Mouse (Mus musculus) right cerebral cortex, postnatal 10 days (tissue): Measurements from ENCODE around the gene Fbxo24.

Experiments
- DNase-seq, 2 experiments: peaks; one replicate each; pipeline ENCODE4 v3.0.0; 2021; ENCODE audit warnings: low spot score in 2 of 2

Gene Fbxo24

DNA sequence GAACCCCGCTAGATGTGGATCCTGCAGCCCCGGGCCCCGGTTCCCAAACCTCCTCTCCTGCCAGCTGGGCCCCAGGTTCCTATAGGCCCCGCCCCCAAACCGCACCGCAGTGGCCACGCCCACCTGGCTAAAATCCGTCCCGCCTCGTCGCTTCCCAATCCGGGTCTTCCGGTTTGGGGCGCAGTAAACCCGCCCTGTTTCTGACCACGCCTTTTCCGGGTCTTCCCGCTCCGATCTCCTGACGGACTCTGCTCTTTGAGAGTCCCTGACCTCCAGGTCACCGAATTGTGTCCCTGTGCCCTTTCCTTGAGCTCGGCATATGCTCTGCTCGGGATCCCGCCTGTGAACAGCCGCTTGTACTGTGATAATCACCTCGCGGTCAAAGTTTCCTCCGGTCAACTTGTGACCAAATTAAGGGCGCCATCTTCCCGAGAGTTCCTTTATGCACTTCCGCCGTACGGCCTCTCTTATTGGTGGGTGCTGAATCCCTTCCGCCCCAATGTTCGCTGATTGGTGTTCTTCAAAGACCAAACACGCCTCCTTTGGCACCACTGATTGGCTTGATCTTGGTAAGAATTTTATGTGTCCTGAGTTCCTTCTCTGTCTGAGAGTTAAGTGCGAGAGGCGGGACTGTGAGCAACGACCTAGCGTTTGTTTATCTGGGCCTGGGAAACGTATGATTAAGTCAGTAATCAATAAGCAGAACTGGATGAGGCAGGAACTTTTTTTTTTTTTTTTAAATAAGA lies 28.0 kb downstream of the Fbxo24 start, which contains the start of gene Mospd3:
Mospd3 (minus strand) TSS at position 440 of the 746 bp plus-strand sequence.
- peak; percentile 97 for DNase-seq

DNA sequence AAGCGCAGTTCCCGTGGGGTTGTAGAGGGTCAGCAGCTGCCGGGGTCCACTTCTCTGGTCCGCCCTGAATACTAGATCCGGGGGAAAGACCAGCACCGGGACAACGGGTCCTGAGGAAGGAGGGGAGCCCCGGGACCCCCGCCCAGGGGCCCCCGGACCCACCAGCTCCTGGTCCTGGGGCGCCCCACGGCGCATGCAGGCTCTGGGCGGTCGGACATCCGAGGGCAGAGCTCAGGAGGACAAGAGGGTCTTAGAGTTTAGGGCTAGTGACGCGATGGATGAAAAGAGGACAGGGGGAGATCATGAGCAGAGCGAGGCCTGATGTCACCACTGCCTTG lies 28.6 kb downstream of the Fbxo24 start:
- DNase-seq: peak in 1 of 2 experiments; percentile 45

DNA sequence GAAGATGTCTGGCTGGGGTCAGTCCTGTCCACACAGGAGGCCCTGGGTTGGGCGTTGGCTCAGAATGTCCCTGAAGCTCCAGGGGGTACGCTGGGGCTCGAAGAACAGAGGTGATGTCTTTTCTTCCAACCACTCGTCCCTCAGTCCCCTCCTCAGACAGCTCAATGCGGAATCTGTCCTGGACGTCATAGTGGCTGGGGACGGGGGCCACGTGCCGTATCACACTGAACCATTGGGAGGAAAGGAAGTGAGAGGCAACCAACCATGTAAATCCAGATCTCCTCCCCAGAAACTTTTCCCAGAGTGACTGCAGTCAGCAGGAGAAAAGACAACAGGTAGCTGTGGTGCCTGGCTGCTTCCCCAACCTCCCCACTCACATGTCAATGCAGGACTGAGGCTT lies 29.2 kb downstream of the Fbxo24 start:
- no peak for DNase-seq

- DNase-seq: no peak
Measured at GRCm38 (mm10) chr5:137598100-137598826, 30.5 kb downstream of the Fbxo24 start.

GRCm38 (mm10) chr5:137597625-137598024 lies 31.2 kb downstream of the Fbxo24 start:
- DNase-seq: no peak

DNA sequence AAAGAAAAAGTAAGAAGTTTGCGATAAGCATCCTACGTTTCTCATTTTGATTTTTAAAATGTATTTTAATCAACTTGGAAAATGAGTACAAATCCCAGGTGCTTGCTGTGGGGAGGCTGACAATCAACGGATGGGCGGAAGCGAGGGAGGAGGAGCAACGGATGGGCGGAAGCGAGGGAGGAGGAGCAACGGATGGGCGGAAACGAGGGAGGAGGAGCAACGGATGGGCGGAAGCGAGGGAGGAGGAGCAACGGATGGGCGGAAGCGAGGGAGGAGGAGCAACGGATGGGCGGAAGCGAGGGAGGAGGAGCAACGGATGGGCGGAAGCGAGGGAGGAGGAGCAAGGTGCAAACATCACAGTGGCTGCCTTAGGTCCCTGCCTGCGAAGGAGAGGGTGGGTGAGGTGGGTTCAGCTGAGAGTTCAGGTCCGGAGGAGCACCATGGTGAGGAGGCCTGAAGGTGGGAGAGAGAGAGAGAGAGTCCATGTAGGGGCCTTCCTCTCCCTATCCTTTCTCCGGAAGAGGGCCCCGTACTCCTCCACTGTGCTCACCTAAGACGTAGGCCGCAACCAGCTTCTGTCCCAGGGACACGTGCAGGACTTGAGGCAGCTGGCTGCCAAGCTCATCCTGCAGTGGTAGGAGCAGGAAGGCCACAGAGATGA lies 32.1 kb downstream of the Fbxo24 start:
- no peak for DNase-seq

- DNase-seq: no peak
Measured at GRCm38 (mm10) chr5:137595921-137596320, 32.9 kb downstream of the Fbxo24 start.

- DNase-seq: no peak
Measured at GRCm38 (mm10) chr5:137590507-137590906, 38.3 kb downstream of the Fbxo24 start.

DNA sequence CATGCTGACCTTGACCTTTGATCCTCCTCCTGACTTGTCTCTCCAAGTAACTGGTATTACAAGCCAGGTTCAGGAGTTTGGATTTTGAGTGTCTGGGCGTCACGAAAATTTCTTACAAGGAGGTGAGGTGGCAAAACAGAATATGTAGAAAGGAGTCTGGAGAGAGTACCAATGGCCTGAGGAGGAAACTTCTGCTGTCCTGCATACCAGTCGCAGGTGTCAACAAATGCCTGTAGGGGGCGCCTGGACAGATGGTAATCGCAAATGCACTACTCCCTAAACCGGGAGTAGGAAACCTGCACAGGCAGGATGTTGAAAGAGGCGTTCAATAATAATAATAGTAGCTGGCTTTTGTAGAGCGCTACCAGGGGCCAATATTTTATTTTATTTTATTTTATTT lies 43.8 kb downstream of the Fbxo24 start:
- DNase-seq: peak; percentile 68 to 77

DNA sequence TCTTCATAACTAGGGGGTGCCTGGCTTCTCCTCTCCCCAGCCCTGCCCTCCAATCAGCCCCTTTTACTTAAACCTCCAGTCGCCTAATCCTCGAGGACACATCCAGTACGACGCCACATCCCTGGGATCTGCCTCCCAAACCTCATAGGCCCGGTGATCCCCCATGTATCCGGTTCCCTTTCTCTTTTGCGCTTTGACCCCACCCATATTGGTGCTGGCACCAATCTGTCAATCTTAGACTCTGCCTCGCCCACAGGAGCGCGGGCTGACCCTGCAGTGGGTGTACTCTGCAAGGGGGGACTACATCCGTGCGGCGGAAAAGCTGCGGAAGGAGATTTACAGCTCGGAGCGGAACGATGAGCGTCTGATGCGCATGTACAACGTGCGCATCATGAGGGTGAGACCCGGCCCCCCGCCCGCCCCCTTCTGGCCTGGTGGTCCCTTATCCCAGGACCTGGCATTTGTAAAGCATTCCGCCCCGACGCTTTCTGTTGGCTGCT lies 45.1 kb downstream of the Fbxo24 start:
- peak; percentile 82 to 88 for DNase-seq

DNA sequence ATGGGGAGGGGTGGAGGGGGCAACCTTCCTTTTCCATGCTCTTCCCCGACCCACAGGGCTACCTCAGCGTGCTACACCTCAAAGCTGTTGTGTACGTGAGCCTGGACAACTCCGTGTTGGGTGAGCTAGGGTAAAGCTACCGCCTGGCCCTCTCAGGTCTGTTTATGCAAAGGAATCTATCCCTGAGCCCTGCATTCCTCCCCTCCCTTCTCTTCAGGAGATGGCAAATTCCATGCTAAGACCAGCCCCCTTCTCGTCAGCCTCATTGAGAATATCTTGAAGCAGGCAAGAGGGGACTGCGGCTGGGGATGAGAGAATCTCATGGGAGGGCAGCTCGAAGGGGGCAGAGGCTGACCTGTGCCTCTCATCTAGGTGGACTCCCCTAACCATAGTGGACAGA lies 46.1 kb downstream of the Fbxo24 start:
- DNase-seq: no peak

DNA sequence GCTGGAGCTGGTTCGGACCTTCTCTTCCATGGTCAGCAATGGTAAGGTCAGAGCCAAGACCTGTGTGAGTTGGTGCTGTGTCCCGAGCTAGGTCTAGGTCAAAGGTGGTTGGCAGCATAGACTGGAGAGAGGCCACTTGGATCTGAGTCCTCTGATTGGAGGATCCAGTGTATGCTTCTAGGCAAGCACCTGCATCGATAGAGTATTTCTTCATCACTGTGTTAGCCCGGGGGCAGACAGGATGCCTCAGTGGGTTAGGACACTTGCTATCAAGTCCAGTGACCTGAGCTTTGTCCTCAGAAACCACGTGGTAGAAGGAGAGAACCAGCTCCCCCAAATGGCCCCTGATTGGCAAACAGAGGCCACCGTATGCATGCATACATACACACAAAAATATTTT lies 48.6 kb downstream of the Fbxo24 start:
- no peak for DNase-seq

- peak; percentile 52 to 71 for DNase-seq
Measured at GRCm38 (mm10) chr5:137574470-137574901, 54.3 kb downstream of the Fbxo24 start.

DNA sequence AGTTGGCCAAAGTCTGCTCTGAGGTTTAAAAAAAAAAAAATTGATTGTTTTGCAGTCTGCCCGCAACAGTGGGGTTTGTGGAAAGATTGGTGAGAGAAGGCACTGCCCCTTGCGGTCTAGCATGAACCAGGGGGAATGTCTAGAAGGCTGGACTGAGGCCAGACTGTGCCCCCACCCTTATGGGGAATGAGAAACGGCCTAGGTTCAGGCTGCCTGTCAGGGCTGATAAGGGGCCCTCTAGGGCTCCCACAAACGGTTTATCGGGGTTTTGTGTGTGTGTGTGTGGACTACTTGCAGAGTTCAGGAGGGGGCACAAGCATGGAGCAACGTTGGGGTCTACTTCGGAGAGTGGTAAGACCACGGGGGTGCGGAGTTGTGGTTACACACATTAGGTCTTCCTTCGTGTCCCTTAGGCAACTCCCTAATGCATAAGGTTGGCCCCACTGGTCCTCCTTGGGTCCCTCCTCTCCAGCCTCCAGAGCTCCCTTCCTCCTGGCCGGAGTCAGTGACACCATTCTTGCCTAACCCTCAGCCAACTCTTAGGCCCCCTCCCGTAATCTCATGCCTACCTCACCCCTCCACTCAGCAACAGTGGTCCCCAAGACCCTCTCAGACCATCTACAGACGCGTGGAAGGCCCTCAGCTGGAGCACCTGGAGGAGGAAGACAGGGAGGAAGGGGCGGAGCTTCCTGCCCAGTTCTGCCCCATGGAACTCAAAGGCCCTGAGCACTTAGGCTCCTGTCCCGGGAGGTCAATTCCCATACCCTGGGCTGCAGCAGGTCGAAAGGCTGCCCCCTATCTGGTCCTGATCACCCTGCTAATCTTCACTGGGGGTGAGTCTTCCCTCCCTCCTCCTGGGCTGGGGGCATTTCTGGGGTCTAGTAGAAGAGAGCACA lies 57.9 kb downstream of the Fbxo24 start:
- DNase-seq: no peak

GRCm38 (mm10) chr5:137570181-137570580 lies 58.6 kb downstream of the Fbxo24 start:
- DNase-seq: no peak

DNA sequence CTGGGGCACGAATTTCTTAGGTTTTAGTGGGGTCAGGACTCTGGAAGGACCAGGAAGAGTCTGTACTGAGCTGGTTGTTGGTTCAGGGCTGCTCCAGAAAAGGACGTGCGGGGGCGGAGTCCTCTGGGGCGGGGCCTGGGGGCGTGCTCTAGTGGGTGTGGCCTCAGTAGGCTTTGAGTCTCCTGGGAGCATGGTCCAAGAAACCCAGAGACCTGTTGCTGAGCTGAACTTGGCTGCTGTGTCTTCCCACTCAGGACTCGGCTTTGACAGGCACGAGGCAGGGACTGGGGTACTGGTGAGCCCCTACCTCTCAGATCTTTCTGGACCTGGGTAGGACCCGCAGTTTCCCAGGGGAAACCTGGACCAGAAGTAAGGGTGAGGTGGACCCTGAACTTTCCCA lies 59.1 kb downstream of the Fbxo24 start, which contains the start of gene Tfr2:
Tfr2 (plus strand) TSS at position 176 of the 400 bp plus-strand sequence.
- DNase-seq: no peak

GRCm38 (mm10) chr5:137569031-137569430 lies 59.8 kb downstream of the Fbxo24 start:
- DNase-seq: no peak

GRCm38 (mm10) chr5:137568223-137568798 lies 60.5 kb downstream of the Fbxo24 start:
- no peak for DNase-seq

DNA sequence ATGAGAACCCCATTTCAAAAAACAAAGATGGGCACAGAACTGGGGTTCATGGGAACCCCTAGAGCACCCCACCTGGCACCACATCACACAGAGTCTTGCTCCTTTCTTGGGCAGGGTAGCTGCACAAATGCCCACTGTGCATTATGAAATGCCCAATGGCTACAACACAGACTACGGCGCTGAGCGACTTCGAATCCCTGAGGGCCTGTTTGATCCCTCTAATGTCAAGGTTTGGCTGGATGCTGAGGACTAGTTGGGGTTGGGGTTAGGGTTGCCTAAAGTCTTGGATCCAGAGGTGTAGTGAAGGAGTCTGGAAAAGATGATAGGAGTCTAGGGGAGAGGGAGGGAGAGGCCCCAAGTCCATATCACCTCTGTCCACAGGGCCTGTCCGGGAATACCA lies 62.4 kb downstream of the Fbxo24 start:
- no peak for DNase-seq

DNA sequence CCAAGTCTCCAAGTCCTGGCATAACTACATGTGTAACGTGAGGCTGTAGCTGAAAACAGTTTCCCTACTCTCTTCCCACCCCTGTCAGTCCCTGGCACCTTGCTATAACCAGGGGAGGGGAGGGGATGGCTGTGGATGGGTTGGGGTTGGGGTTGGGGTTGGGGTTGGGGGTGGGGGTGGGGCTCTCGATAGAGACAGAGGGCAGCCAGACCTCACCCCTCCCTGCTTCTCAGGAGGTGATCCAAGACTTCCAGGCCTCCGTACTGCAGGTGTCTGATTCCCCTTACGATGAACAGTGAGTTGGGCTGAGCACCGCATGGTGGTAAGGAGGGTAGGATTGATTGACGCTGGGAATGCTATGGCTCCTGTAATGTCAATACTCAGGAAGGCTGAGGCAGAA lies 63.1 kb downstream of the Fbxo24 start:
- DNase-seq: no peak

DNA sequence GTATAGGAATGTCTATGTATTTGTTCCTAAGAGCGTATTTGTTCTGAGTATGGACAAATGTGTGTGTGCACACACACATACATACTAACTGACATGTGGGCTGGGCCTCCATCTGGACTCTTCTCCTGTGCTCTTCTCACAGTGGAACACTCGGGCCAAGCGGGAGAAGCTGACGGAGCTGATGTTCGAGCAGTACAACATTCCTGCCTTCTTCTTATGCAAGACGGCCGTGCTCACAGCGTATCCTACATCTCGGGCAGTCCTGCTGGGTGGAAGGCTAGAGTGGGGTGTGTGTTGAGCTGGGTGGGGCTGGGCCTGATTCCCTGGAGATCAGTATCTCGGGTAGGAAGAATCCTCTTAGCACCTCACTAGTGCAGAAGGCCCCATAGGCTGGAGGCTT lies 65.8 kb downstream of the Fbxo24 start:
- peak in 1 of 2 experiments; percentile 65 for DNase-seq
